Mouse (Mus musculus): Measurements from ENCODE around the gene Hs2st1.

- TF ChIP-seq CTCF (IDR thresholded peaks at IDR 0.05; ENCODE audit: control insufficient read depth, insufficient read depth, insufficient replicate concordance, low read depth, low read length) (no peak), POLR2A (IDR thresholded peaks at IDR 0.05; ENCODE audit: control insufficient read depth, low read depth, low read length) (no peak)
Measured at GRCm38 (mm10) chr3:144396478-144396877, 173.5 kb downstream of the Hs2st1 start.
